Mouse (Mus musculus) heart, embryonic 13.5 days (tissue): Measurements from ENCODE around the gene Zfp367. TPM values are rescaled to one million over a fixed set of nuclear protein-coding genes. Genes with fewer than 3 reads are reported as not detected.

Source experiments
- ATAC-seq: fragments of 200-750 bp; cut with Nextera tagmentation; 2 replicates; pipeline ENCODE4 v1.8.0; 2017; ENCODE audit warnings: moderate TSS enrichment; ENCODE audit not compliant: insufficient number of reproducible peaks, low FRiP score, low TSS enrichment; ENCODE audit errors: extremely low read depth
- H3K27ac ChIP-seq: fragments of 300-500 bp; sonication (generic); replicated peaks from 2 replicates; pipeline ENCODE4 v1.5.1; 2015; ENCODE audit warnings: moderate library complexity, mild to moderate bottlenecking, inconsistent platforms
- H3K27me3 ChIP-seq: fragments of 300-500 bp; sonication (generic); replicated peaks from 2 replicates; pipeline ENCODE4 v1.6.1; 2015; ENCODE audit warnings: mild to moderate bottlenecking, inconsistent platforms
- H3K36me3 ChIP-seq: fragments of 300-500 bp; sonication (generic); 2 replicates; pipeline ENCODE4 v1.6.1; 2015; ENCODE audit warnings: mild to moderate bottlenecking, inconsistent platforms
- H3K4me1 ChIP-seq: fragments of 300-500 bp; sonication (generic); 2 replicates; pipeline ENCODE4 v1.6.1; 2015; ENCODE audit warnings: inconsistent platforms
- H3K4me2 ChIP-seq: fragments of 300-500 bp; sonication (generic); 2 replicates; pipeline ENCODE4 v1.6.1; 2015; ENCODE audit warnings: inconsistent platforms, mild to moderate bottlenecking, moderate library complexity
- H3K4me3 ChIP-seq: fragments of 300-500 bp; sonication (generic); 2 replicates; pipeline ENCODE4 v1.5.1; 2015; ENCODE audit warnings: moderate library complexity, mild to moderate bottlenecking, inconsistent platforms
- H3K9ac ChIP-seq: fragments of 300-500 bp; sonication (generic); 2 replicates; pipeline ENCODE4 v1.6.1; 2015; ENCODE audit warnings: inconsistent platforms, mild to moderate bottlenecking, moderate library complexity
- H3K9me3 ChIP-seq: fragments of 300-500 bp; sonication (generic); 2 replicates; pipeline ENCODE4 v1.6.1; 2016; ENCODE audit warnings: inconsistent platforms
- WGBS: fragments of 180-500 bp; shearing (Covaris S2); methylation state at CpG from one replicate; pipeline ENCODE4 v1.1.7; 2015; ENCODE audit warnings: mixed read lengths; 5-methylcytosine and 5-hydroxymethylcytosine counted together
- polyA plus RNA-seq: library from polyadenylated mRNA; unstranded; fragments of >200 nt; fragmentation: Nextera tagmentation; extraction: Ambion mirVana; gene quantifications from 2 replicates; pipeline ENCODE4 v1.2.1, GENCODE M21; 2015

Gene Zfp367
- polyA plus RNA-seq, 1 experiment from 2014 or later = 20.9 TPM

- Histone ChIP-seq H3K27me3 (no peaks in the 10 kb centered on the region), H3K27ac (no peak overlapping the region), H3K9ac (no peak overlapping the region), H3K4me2 (no peak overlapping the region), H3K4me3 (no peak overlapping the region), H3K4me1 (peaks cover 7% of the 10 kb centered on the region), H3K36me3 (no peaks in the 10 kb centered on the region), H3K9me3 (no peaks in the 10 kb centered on the region)
- ATAC-seq = no peak
- WGBS = 72% methylated on average over 5 of the region's 5 CpGs
Observed at GRCm38 (mm10) chr13:64090278-64090677, 62.7 kb downstream of the Zfp367 start.

- Histone ChIP-seq H3K4me1 (peaks cover 7% of the 10 kb centered on the region), H3K9me3 (no peaks in the 10 kb centered on the region), H3K27me3 (no peaks in the 10 kb centered on the region), H3K9ac (no peak within 1 kb of the TSS), H3K4me3 (no peak within 1 kb of the TSS), H3K4me2 (no peak within 1 kb of the TSS), H3K36me3 (no peaks in the 10 kb centered on the region), H3K27ac (no peak within 1 kb of the TSS)
- no peak for ATAC-seq
- 70% methylated on average over 4 of the region's 4 CpGs for WGBS
Observed at GRCm38 (mm10) chr13:64089130-64089529, 63.9 kb downstream of the Zfp367 start, which contains the start of gene Hsd17b3. Gene Hsd17b3, minus strand, starts transcription at chr13:64089230.

GRCm38 (mm10) chr13:64088057-64088456, 64.9 kb downstream of the Zfp367 start:
- ATAC-seq = no peak
- H3K27me3 ChIP-seq = no peaks in the 10 kb centered on the region
- H3K4me3 ChIP-seq = no peak overlapping the region
- H3K4me2 ChIP-seq = no peak overlapping the region
- no peaks in the 10 kb centered on the region for H3K36me3 ChIP-seq
- H3K27ac ChIP-seq = no peak overlapping the region
- H3K9me3 ChIP-seq = no peaks in the 10 kb centered on the region
- no peak overlapping the region for H3K9ac ChIP-seq
- WGBS = 54% methylated on average over 7 of the region's 7 CpGs
- peaks cover 4% of the 10 kb centered on the region; the same call in 1 of the 2 replicates for H3K4me1 ChIP-seq

- no peak for ATAC-seq
- H3K4me3 ChIP-seq = no peak overlapping the region
- H3K4me2 ChIP-seq = no peak overlapping the region
- no peaks in the 10 kb centered on the region for H3K27me3 ChIP-seq
- no peaks in the 10 kb centered on the region for H3K36me3 ChIP-seq
- 85% methylated on average over 5 of the region's 5 CpGs for WGBS
- H3K9me3 ChIP-seq = no peaks in the 10 kb centered on the region
- no peak overlapping the region for H3K27ac ChIP-seq
- H3K4me1 ChIP-seq = peaks cover 16% of the 10 kb centered on the region
- no peak overlapping the region for H3K9ac ChIP-seq
Observed at GRCm38 (mm10) chr13:64086036-64086435, 67.0 kb downstream of the Zfp367 start.

GRCm38 (mm10) chr13:64083331-64083730, 69.7 kb downstream of the Zfp367 start:
- no peak overlapping the region for H3K27ac ChIP-seq
- 79% methylated on average over 3 of the region's 3 CpGs for WGBS
- H3K9me3 ChIP-seq = no peaks in the 10 kb centered on the region
- no peak for ATAC-seq
- H3K4me2 ChIP-seq = no peak overlapping the region
- no peaks in the 10 kb centered on the region for H3K36me3 ChIP-seq
- peaks cover 18% of the 10 kb centered on the region for H3K4me1 ChIP-seq
- no peaks in the 10 kb centered on the region for H3K27me3 ChIP-seq
- H3K4me3 ChIP-seq = no peak overlapping the region
- H3K9ac ChIP-seq = no peak overlapping the region

Other genes starting within 250 kb of the Zfp367 start
- gene Hsd17b3, start 64.0 kb downstream of the Zfp367 start, polyA plus RNA-seq = not detected in 2 replicates
- 4.5 and 5.5 TPM in 2 replicates for gene Slc35d2, start 23.8 kb downstream of the Zfp367 start, polyA plus RNA-seq
- 50.1 and 53.9 TPM in 2 replicates for gene Habp4, start 8.6 kb upstream of the Zfp367 start, polyA plus RNA-seq
- gene Cdc14b, start 122.1 kb upstream of the Zfp367 start, polyA plus RNA-seq = 16.3 and 17.4 TPM in 2 replicates
- gene Aaed1, start 159.5 kb upstream of the Zfp367 start, polyA plus RNA-seq = 62.9 and 68.6 TPM in 2 replicates
- gene Ctsl, start 217.7 kb upstream of the Zfp367 start, polyA plus RNA-seq = 257 and 294 TPM in 2 replicates